Mouse (Mus musculus): ENCODE results near the gene Tgfbr2.
A peak's percentile ranks its signal among the peaks of the same experiment; 100 is the strongest.

Tgfbr2 gene

DNA sequence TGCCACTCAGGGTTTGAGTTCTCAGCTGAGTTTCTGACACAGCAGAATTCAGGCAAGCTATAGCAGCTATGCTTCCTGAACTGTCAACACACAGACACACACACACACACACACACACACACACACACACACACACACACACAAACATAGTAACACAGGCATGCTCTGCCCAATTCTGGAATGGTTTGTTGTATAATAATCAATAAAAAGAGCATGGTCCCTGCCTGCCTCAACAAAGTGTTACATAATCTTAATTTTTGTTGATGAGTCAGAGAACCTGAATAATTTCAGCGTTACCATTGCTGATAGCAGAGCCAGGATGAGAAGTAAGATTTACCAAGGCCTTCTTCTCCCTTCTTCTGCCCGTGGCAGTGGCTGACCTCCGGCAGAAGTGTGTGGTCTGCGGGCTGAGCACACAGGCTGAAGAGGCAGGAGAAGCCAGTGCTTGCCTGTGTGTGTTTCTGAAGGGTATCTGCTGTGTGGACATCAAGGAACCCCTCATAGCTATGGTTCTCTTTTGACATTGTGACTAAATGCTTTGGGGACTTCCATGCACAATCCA, 18.8 kb upstream of the Tgfbr2 start:
- DNase-seq (ENCODE audit: low read depth in 1 of 2, low spot score in 2 of 2): no peak

GRCm38 (mm10) chr9:116193535-116193881, 18.3 kb upstream of the Tgfbr2 start:
- DNase-seq (ENCODE audit: low read depth in 1 of 2, low spot score in 2 of 2): no peak

GRCm38 (mm10) chr9:116192826-116193534, 17.8 kb upstream of the Tgfbr2 start:
- no peak for DNase-seq (ENCODE audit: low read depth in 1 of 2, low spot score in 2 of 2)

- DNase-seq (ENCODE audit: low read depth in 1 of 2, low spot score in 2 of 2): no peak
Observed at GRCm38 (mm10) chr9:116192253-116192652, 17.1 kb upstream of the Tgfbr2 start.

GRCm38 (mm10) chr9:116189831-116190230, 14.7 kb upstream of the Tgfbr2 start:
- DNase-seq (ENCODE audit: low read depth in 1 of 2, low spot score in 2 of 2): no peak

DNA sequence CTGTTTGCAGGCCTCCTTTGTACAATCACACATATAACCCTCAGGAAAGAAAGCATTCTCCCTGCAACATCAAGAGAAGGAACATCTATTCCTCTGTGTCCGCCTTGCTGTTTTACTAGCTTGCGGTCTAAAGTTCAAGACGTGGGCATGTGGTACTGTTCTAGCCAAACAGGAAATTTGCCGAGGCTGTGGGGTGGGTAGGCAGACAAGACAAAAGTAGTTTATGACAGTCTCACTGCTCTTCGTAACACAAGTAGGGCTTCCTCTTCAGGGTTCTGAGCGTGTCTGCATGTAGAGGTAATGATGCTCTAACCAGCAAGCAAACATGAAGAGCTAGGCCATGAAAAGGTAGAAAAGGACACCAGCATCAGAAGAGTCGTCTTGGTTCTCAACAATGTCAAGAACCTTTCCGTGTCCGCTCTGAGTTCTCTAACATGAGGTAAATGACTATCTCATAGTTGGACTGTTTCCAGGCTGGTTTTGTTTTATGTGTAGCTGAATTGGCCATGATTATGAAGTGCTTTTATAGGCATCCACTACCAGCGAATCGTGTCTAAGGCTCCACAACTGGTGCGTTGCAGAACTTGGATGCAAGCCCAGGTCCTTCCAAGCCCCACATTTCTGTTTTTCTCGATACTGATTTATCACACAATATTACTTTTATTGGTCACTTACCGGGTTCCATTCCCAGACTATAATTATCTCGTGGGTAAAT, 13.9 kb upstream of the Tgfbr2 start:
- no peak for DNase-seq (ENCODE audit: low read depth in 1 of 2, low spot score in 2 of 2)

DNA sequence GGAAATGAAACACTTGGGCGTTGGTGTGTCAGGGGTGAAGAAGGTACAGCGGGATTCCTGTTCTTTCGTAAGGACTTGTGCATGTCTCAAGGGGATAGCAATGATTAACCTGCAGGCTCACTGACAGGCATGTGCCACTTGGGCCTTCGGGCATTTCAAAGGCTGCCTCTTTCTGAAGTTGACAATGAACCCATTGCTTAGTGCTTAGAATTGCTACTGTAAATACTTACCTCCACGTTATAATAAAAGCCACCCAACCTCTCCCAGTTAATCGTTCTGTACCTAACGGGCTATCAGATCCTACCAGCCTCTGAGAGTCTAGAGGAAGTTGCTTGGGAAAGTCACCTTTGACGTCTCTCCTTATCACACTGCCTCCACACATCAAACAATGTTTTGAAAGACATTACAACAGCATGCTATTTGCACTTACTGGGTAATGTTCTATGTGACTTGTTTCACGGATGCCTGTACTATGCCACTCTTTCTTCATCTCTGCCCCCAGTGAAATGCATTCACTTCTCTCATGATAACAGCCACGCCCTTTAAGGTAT, 12.1 kb upstream of the Tgfbr2 start:
- no peak for DNase-seq (ENCODE audit: low read depth in 1 of 2, low spot score in 2 of 2)

DNA sequence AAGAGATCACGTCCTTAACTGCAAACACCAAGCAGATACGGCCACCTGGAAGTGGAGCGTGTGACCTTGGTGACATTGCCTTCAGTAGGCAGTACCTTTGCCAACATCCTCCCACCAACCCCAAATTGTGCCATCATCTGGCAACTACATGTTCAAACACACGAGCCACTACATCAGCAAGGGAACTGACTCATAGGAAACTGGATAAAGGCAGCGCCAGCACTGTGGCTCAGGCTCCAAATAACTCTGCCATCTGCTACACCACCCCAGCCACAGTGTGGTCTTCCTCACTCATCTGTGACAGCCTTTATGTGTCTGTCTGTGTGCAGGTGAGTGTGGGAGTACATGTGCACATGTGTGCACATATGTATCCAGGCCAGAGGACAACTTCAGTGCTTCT, 9.7 kb upstream of the Tgfbr2 start:
- no peak for DNase-seq (ENCODE audit: low read depth in 1 of 2, low spot score in 2 of 2)

GRCm38 (mm10) chr9:116183035-116183434, 7.9 kb upstream of the Tgfbr2 start:
- no peak for DNase-seq (ENCODE audit: low read depth in 1 of 2, low spot score in 2 of 2)

GRCm38 (mm10) chr9:116181608-116182007, 6.4 kb upstream of the Tgfbr2 start:
- DNase-seq (ENCODE audit: low read depth in 1 of 2, low spot score in 2 of 2): no peak

GRCm38 (mm10) chr9:116178151-116178550, 3.0 kb upstream of the Tgfbr2 start:
- DNase-seq (ENCODE audit: low read depth in 1 of 2, low spot score in 2 of 2): peak; percentile 31 to 41

DNA sequence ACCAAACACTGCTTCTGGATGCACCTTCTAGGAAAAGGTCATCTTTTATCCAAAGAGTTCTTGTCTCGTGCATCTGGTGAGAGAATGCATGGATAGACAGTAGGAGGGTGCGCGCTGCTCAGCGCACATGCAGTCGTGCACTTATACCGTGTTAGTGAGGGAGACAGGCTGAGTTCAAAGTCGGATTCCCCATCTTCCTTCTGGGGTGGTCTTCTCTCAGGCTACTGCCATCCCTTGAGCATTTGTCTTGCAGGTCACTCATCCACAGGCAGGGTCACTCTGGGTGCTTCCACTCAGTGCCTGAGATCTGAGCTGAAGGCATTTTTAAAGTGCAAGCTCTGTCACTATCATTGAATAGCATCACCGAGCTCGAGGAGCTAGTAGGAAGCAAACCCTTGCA, 1.9 kb upstream of the Tgfbr2 start:
- no peak for DNase-seq (ENCODE audit: low read depth in 1 of 2, low spot score in 2 of 2)

DNA sequence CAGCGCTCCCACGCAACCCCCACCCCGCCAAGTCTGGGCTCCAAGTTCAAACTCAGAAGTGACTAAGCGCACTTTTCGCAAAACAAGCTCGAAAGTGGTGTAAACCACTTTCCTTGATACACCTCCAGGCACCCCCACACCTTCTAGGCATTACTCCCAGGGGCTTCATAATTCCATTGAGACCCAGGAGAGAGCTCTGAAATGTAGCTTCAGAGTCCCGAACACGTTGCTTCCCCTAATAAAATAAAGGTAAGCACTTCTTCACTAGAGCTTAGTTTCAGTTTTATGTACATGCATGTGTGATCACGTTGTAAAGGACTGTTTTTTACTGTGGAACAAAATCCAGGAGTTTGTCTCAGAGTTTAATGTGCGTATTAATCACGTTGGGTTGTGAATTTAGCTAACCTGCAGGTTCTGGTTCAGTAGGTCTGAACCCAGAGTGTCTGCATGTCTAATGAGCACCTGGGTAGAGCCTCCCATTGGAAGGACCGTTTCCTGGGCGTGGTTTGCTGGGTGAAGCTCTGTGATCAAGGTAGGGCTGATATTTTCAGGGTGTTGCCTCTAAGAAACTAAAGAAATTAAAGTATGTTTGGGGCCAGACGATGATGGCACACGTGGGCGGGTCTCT, 442 bp upstream of the Tgfbr2 start:
- DNase-seq (ENCODE audit: low read depth in 1 of 2, low spot score in 2 of 2): no peak

DNA sequence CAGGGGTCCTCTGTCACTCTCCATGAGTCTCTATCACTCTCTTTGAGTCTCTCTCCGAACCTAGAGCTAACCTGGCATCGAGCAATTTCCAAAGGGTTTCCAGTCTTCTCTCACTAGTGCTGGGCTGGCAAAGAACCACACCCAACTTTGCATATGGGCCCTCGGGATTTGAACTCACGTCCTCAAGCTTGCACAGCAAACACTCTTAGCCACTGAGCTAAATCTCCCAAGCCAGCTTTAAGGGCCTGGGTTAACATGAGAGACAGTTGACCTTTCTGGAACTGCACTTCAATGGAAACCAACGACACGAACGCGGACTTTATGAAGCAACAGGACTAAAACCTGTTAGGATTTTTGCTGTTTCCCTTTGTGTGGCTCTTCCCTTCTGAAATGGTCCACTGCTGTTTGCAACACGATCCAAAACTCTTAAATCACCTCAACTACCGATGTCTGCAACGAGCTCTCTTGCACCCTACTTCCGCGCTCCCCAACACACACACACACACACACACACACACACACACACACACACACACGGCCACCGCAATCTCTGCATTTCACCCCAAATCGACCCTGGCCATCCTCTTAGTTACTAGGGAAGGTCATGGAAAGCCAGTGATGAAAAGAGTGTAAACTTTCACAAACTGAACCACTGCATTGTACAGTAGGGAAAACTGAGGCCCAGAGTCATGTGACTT, 1.5 kb downstream of the Tgfbr2 start:
- DNase-seq (ENCODE audit: low read depth in 1 of 2, low spot score in 2 of 2): no peak

GRCm38 (mm10) chr9:116173059-116173458, 2.1 kb downstream of the Tgfbr2 start:
- no peak for DNase-seq (ENCODE audit: low read depth in 1 of 2, low spot score in 2 of 2)

- no peak for DNase-seq (ENCODE audit: low read depth in 1 of 2, low spot score in 2 of 2)
Observed at GRCm38 (mm10) chr9:116169067-116169466, 6.1 kb downstream of the Tgfbr2 start.

DNA sequence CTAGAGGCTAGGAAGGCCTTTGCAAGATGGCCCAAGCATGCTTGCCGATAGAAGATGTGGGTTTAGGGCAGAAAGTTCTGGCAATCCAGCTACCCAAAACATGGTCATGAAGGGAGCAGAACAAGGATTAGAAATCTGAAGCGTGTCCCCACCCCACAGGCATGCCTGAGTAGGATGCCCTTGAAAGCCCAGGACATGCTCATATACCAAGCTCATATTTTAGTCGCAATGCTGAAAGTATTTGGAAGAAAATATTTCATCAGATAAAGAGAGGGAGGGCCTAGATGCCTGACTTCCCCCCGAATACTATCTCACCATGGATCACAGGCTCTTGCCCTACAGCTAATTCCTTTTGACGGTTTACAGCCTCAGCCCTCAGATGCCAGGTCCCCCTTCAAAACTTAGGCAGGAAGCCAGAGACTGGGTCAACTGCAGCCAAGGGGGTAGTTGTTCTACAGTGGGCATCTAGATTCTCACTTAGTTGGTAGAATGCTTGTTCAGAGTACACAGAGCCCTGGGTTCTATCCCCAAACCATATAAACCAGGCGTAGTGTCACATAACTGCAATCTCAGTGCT, 7.8 kb downstream of the Tgfbr2 start:
- DNase-seq (ENCODE audit: low read depth in 1 of 2, low spot score in 2 of 2): no peak

DNA sequence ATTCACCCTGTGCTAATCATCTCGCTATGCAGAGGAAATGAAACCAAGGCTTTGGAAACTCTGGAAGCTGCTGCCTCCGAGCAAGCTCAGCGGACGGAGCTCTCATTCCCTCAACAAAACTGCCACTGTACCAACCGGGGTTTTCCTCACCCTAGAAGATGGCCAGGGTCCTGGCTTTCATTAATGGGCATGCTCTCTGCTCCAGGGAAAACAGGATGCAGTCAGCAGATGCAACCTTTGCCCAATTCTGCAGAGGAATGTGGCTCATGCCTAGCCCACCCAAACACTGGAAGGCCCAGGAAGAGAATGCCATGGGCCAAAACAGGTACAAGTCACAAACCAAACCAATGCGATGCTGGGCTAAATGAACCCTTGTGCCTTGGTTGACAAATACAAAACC, 8.8 kb downstream of the Tgfbr2 start:
- DNase-seq (ENCODE audit: low read depth in 1 of 2, low spot score in 2 of 2): no peak

DNA sequence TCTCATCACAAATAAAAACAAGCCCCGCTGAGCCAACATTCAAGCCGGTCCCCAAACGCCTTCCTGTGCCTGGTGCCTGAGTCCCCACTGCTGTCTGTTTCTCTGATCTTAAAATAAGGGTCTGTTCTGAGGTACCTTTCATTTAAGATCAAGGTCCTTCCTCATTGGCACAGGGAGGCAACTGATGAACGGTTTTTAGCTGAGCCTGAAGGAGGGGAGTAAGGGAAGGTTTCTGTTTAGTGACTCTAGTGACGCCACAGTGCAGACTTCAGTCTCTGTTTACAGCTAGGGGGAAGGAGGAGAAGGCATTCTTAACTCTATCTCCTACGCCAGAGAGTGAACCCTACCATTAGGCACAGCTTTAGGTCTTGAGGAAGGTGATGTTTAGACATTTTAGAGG, 11.3 kb downstream of the Tgfbr2 start:
- no peak for DNase-seq (ENCODE audit: low read depth in 1 of 2, low spot score in 2 of 2)

- no peak for DNase-seq (ENCODE audit: low read depth in 1 of 2, low spot score in 2 of 2)
Observed at GRCm38 (mm10) chr9:116162866-116163374, 12.2 kb downstream of the Tgfbr2 start.

DNA sequence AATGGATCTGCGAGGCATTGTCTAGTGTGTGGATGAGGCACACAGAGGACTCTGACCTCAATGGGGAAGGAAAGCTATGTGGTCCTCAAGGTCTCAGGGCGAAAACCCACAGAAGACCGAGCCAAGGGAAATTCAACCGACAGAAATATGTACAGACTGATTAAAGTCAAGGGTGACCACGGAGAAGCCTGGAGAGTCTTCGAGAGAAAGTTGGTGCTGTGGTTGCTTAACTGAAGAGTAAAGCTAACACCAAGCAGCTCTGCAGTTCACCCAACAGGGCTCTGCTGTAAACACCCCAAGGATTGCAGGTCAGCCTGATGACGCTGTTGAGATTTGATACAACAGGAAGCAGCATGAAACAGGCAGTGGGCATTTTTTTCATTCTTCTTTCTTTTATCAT, 14.3 kb downstream of the Tgfbr2 start:
- DNase-seq (ENCODE audit: low read depth in 1 of 2, low spot score in 2 of 2): no peak

All from monocyte, adult 2 months (primary cell).